Mouse (Mus musculus) E14TG2a.4 (cell line): Measurements from ENCODE around the gene Cdh20.

ENCODE experiments used
- CTCF ChIP-seq: conservative IDR thresholded peaks from 2 replicates; pipeline ENCODE4 v1.5.1; 2014; ENCODE audit warnings: low read length
- NANOG ChIP-seq: IDR thresholded peaks from 2 replicates; pipeline ENCODE4 v1.6.1; 2014; ENCODE audit warnings: borderline replicate concordance, low read length, mixed read lengths

DNA sequence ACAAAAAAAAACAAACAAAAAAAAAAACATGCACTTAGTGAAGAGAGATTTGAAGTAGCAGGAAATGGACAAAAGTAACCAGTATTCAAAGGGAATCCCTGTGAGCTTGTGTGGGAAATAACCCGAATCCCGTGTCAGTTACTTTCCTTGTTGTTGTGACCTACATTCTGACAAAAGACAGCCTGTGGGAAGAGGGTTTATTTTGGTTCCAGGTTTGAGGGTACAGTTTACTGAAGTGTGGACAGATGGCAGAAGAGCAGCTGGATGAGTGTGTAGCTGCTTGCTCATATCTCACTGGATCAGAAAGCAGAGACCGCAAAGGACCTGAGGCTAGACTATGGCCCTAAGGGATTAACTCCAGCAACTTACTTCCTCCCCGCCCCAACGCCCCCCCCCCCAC, 135.1 kb downstream of the Cdh20 start:
- TF ChIP-seq CTCF: no peak
- TF ChIP-seq NANOG: no peak
